Mouse (Mus musculus) urinary bladder, adult 18-20 months (tissue): ENCODE data around the gene Gm11172.
"Not testable (repeated sequence)": the region's sequence is repeated elsewhere in the genome, so short reads cannot be mapped to it uniquely, and the experiment has no call there.

ENCODE experiments used
- DNase-seq, 2 experiments: peaks; one replicate each; pipeline ENCODE4 v3.0.0; 2022; ENCODE audit warnings: low spot score in 2 of 2, mixed read lengths in 2 of 2

Gene Gm11172

GRCm38 (mm10) chr16:10785371-10786231 lies 27.1 kb upstream of the Gm11172 start, which contains the start of gene Socs1:
Socs1 (minus strand) TSS chr16:10785536.
- DNase-seq = peak; percentile 85 to 87

- peak; percentile 44 to 79 for DNase-seq
Observed at GRCm38 (mm10) chr16:10786288-10786687, 26.4 kb upstream of the Gm11172 start.

- DNase-seq = no peak
Observed at GRCm38 (mm10) chr16:10786782-10787547, 25.8 kb upstream of the Gm11172 start.

- no peak for DNase-seq
Observed at GRCm38 (mm10) chr16:10787548-10788058, 25.1 kb upstream of the Gm11172 start.

- DNase-seq = no peak
Observed at GRCm38 (mm10) chr16:10788271-10788670, 24.4 kb upstream of the Gm11172 start, which contains the start of gene Tnp2. Tnp2 (minus strand) TSS chr16:10788660.

GRCm38 (mm10) chr16:10788866-10789265 lies 23.8 kb upstream of the Gm11172 start:
- DNase-seq = no peak

- DNase-seq = no peak
Observed at GRCm38 (mm10) chr16:10790702-10791101, 22.0 kb upstream of the Gm11172 start, which contains the start of gene Prm3. Prm3 (minus strand) TSS chr16:10790914.

- DNase-seq = no peak
Observed at GRCm38 (mm10) chr16:10796034-10796433, 16.7 kb upstream of the Gm11172 start, which contains the start of gene Prm2. Prm2 (minus strand) TSS chr16:10796134.

- not testable (repeated sequence) for DNase-seq
Observed at GRCm38 (mm10) chr16:10802420-10802819, 10.3 kb upstream of the Gm11172 start.

GRCm38 (mm10) chr16:10805789-10806527 lies 6.8 kb upstream of the Gm11172 start, which contains the start of gene Prm1:
Prm1 (minus strand) TSS chr16:10805839.
- no peak for DNase-seq

- DNase-seq = no peak
Observed at GRCm38 (mm10) chr16:10810376-10810775, 2.3 kb upstream of the Gm11172 start.

GRCm38 (mm10) chr16:10813726-10814125 lies 1.0 kb downstream of the Gm11172 start:
- no peak for DNase-seq

- DNase-seq = no peak
Observed at GRCm38 (mm10) chr16:10814864-10815263, 2.1 kb downstream of the Gm11172 start.

GRCm38 (mm10) chr16:10818579-10819135 lies 5.9 kb downstream of the Gm11172 start:
- no peak for DNase-seq

GRCm38 (mm10) chr16:10819966-10820365 lies 7.3 kb downstream of the Gm11172 start:
- no peak for DNase-seq

GRCm38 (mm10) chr16:10821387-10821786 lies 8.7 kb downstream of the Gm11172 start:
- DNase-seq = no peak

GRCm38 (mm10) chr16:10824536-10824935 lies 11.8 kb downstream of the Gm11172 start:
- DNase-seq = no peak

- no peak for DNase-seq
Observed at GRCm38 (mm10) chr16:10825840-10826239, 13.1 kb downstream of the Gm11172 start.

- DNase-seq = no peak
Observed at GRCm38 (mm10) chr16:10827269-10827668, 14.6 kb downstream of the Gm11172 start.

GRCm38 (mm10) chr16:10827766-10828460 lies 15.2 kb downstream of the Gm11172 start:
- no peak for DNase-seq
